Mouse (Mus musculus): Measurements from ENCODE around the gene Kcnq1. TPM values are rescaled to one million over a fixed set of nuclear protein-coding genes. Genes with fewer than 3 reads are reported as not detected.

Gene Kcnq1
- polyA plus RNA-seq, 1 experiment from 2014 or later, result 10.0 TPM

DNA sequence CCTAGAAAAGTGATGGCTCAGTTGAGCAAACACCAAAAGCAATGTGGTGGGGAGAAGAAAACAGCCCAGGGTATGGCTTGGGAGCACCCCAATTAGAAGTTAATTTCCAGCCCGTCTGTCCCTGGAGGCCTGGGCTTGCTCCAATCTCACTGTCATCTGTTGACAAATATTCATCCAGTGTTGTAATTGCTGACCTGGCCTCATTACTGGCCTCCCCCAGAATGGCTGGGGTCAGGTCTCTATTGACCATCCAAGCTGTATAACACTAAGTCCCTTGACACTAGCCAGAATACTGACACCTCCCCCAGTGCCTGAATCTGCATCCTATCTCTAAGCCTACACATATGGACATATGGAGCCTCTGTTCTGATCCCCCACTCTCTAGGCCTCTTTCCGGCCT is 28.8 kb upstream of the Kcnq1 start:
- Histone ChIP-seq H3K4me2 (ENCODE audit: low read depth, low read length) (no peak overlapping the region), H3K4me1 (ENCODE audit: control insufficient read depth, insufficient read depth, low read length) (no peaks in the 10 kb centered on the region), H3K9ac (ENCODE audit: low read length) (no peak overlapping the region), H3K9me3 (replicated peaks; ENCODE audit: control insufficient read depth, low read length) (no peaks in the 10 kb centered on the region), H3K36me3 (ENCODE audit: control insufficient read depth, insufficient read depth, low read length) (no peaks in the 10 kb centered on the region), H3K4me3 (replicated peaks; ENCODE audit: low read length) (no peak overlapping the region), H3K27me3 (ENCODE audit: control insufficient read depth, insufficient read depth, low read length) (no peaks in the 10 kb centered on the region), H3K27ac (ENCODE audit: low read length) (no peak overlapping the region)
- WGBS, result 87% methylated on average over 2 of the region's 2 CpGs
- ATAC-seq (ENCODE audit: insufficient read depth, low FRiP score), result no peak

DNA sequence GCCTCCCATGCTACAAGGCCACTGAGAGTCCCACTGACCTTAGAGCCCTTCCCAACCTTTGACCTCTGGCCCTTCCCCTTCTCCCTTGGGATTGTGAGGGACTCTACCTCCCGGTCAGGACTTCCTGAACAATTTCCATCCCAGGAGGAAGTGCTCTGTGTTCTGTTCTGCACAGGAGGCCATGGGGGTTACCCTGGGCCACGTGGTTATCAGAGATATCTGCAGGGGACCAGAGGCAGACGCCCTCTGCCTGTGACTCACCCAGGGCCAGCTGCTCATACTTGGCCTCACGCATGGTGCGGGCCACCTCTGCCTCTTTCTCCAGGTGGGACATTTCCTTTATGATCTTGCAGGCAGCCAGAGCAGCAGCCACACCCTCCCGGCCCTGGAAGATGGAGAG is 24.1 kb upstream of the Kcnq1 start:
- peaks cover 8% of the 10 kb centered on the region; the same call in 1 of the 2 replicates for H3K4me1 ChIP-seq (ENCODE audit: control insufficient read depth, insufficient read depth, low read length)
- 66% methylated on average over 6 of the region's 6 CpGs for WGBS
- no peaks in the 10 kb centered on the region for H3K27me3 ChIP-seq (ENCODE audit: control insufficient read depth, insufficient read depth, low read length)
- no peak overlapping the region for H3K9ac ChIP-seq (ENCODE audit: low read length)
- H3K27ac ChIP-seq (ENCODE audit: low read length), result no peak overlapping the region
- no peak for ATAC-seq (ENCODE audit: insufficient read depth, low FRiP score)
- H3K4me2 ChIP-seq (ENCODE audit: low read depth, low read length), result no peak overlapping the region
- H3K9me3 ChIP-seq (replicated peaks; ENCODE audit: control insufficient read depth, low read length), result no peaks in the 10 kb centered on the region
- no peak overlapping the region for H3K4me3 ChIP-seq (replicated peaks; ENCODE audit: low read length)
- no peaks in the 10 kb centered on the region for H3K36me3 ChIP-seq (ENCODE audit: control insufficient read depth, insufficient read depth, low read length)

DNA sequence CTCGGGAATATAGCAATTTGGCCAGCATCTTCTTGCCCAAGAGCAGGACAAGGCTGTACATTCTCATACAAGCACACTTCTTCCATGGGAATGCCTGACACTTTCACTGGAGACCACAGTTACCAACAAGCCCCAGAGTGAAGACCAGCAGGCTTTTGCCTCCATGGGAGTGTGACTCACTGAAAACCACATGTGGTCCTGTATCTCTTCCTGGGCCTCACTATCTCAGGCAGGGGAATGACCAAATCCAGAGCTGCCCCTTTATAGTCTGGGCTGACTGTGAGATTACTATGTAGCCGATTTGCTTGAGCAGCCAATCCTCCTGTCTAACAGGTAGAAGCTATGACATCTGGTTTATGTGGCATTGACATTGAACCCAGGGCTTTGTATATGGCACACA is 22.5 kb upstream of the Kcnq1 start:
- no peak overlapping the region for H3K9ac ChIP-seq (ENCODE audit: low read length)
- no peak overlapping the region for H3K4me2 ChIP-seq (ENCODE audit: low read depth, low read length)
- no peak overlapping the region for H3K4me3 ChIP-seq (replicated peaks; ENCODE audit: low read length)
- no peaks in the 10 kb centered on the region for H3K36me3 ChIP-seq (ENCODE audit: control insufficient read depth, insufficient read depth, low read length)
- H3K9me3 ChIP-seq (replicated peaks; ENCODE audit: control insufficient read depth, low read length), result no peaks in the 10 kb centered on the region
- ATAC-seq (ENCODE audit: insufficient read depth, low FRiP score), result no peak
- no peak overlapping the region for H3K27ac ChIP-seq (ENCODE audit: low read length)
- no peaks in the 10 kb centered on the region for H3K27me3 ChIP-seq (ENCODE audit: control insufficient read depth, insufficient read depth, low read length)
- peaks cover 8% of the 10 kb centered on the region for H3K4me1 ChIP-seq (ENCODE audit: control insufficient read depth, insufficient read depth, low read length)
- WGBS, result 83% methylated on average over 2 of the region's 2 CpGs

DNA sequence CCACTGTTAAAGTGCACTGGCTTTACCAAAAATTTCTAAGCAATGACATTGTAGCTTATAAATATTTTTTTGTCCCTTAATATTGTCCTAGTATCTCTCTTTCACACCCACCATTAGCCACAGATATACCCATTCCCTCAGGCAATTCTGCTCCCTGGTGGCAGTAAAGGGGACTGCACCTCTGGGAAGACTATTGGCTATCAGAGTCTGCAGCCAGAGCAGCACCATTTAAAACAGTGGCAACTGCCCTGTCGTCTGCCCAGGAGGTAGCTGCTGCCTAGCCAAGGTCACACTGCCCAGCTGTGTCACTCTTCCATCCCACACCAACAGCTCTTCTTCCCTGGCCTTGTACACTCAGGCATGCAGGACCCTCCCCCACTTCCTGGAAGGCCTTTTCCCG is 19.8 kb upstream of the Kcnq1 start:
- Histone ChIP-seq H3K27ac (ENCODE audit: low read length) (peak overlapping the region; percentile 93), H3K4me3 (replicated peaks; ENCODE audit: low read length) (peak overlapping the region; percentile 42), H3K4me2 (ENCODE audit: low read depth, low read length) (peak overlapping the region; percentile 53), H3K4me1 (ENCODE audit: control insufficient read depth, insufficient read depth, low read length) (peaks cover 8% of the 10 kb centered on the region), H3K36me3 (ENCODE audit: control insufficient read depth, insufficient read depth, low read length) (no peaks in the 10 kb centered on the region), H3K9ac (ENCODE audit: low read length) (peak overlapping the region; percentile 75), H3K27me3 (ENCODE audit: control insufficient read depth, insufficient read depth, low read length) (no peaks in the 10 kb centered on the region), H3K9me3 (replicated peaks; ENCODE audit: control insufficient read depth, low read length) (no peaks in the 10 kb centered on the region)
- WGBS, result 41% methylated on average over 2 of the region's 2 CpGs
- ATAC-seq (ENCODE audit: insufficient read depth, low FRiP score), result 0 out of 2 replicates have a peak, but pooled peaks have one; percentile 1

DNA sequence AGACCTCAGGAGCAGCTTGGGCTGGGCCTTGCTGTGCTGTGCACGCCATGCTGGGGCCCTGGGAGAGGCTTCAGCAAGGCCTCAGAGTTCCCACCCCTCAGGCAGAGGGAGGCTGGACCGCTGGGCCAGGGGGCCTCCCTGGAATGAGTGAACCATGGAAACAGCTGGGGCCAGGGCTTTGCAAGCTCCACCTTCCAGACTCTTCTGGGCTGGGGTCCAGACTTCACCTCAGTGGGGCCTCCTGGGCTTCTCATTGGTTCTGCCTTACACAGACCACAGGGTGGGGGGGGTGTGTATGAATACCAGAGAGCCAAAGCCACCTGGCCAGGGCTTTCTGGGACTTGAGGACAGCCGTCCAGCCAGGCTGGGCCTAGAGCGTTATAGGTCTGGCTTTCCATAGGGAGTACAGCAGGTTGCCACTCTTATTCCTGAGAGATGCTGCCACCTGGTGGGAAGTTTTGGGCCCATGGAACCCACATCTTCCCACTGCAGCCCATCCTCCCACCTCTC is 19.0 kb upstream of the Kcnq1 start:
- Histone ChIP-seq H3K4me3 (replicated peaks; ENCODE audit: low read length) (peak overlapping the region; percentile 42), H3K27ac (ENCODE audit: low read length) (peak overlapping the region; percentile 93), H3K4me2 (ENCODE audit: low read depth, low read length) (peak overlapping the region; percentile 53), H3K36me3 (ENCODE audit: control insufficient read depth, insufficient read depth, low read length) (no peaks in the 10 kb centered on the region), H3K9ac (ENCODE audit: low read length) (peak overlapping the region; percentile 75), H3K4me1 (ENCODE audit: control insufficient read depth, insufficient read depth, low read length) (peaks cover 8% of the 10 kb centered on the region), H3K27me3 (ENCODE audit: control insufficient read depth, insufficient read depth, low read length) (no peaks in the 10 kb centered on the region), H3K9me3 (replicated peaks; ENCODE audit: control insufficient read depth, low read length) (no peaks in the 10 kb centered on the region)
- whole genome bisulfite sequencing, result 28% methylated on average over 4 of the region's 4 CpGs
- ATAC-seq (ENCODE audit: insufficient read depth, low FRiP score), result peak; percentile 93

DNA sequence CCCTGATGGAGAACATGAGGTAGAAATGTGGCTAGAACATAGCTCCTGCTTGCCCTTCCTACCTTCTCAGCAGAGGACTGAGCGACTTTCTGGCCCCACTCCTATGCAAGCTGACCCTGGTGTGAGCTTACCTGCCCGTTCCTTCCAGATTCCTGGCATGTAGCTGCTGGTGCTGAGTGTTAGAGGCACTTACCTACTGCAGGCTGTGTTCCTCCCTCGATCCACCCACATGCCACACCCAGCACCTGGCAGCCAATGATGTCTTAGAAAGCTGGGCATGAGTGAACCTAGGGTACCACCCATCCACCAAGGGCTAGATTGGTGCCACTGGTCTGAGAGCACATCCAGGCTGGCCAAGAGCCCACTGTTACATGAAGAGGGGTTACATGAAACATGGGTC is 12.3 kb upstream of the Kcnq1 start:
- no peak overlapping the region for H3K4me3 ChIP-seq (replicated peaks; ENCODE audit: low read length)
- H3K9me3 ChIP-seq (replicated peaks; ENCODE audit: control insufficient read depth, low read length), result no peaks in the 10 kb centered on the region
- H3K4me1 ChIP-seq (ENCODE audit: control insufficient read depth, insufficient read depth, low read length), result no peaks in the 10 kb centered on the region
- 73% methylated on average over 3 of the region's 3 CpGs for WGBS
- H3K9ac ChIP-seq (ENCODE audit: low read length), result no peak overlapping the region
- H3K27me3 ChIP-seq (ENCODE audit: control insufficient read depth, insufficient read depth, low read length), result no peaks in the 10 kb centered on the region
- no peak overlapping the region for H3K4me2 ChIP-seq (ENCODE audit: low read depth, low read length)
- no peak for ATAC-seq (ENCODE audit: insufficient read depth, low FRiP score)
- H3K36me3 ChIP-seq (ENCODE audit: control insufficient read depth, insufficient read depth, low read length), result no peaks in the 10 kb centered on the region
- no peak overlapping the region for H3K27ac ChIP-seq (ENCODE audit: low read length)

DNA sequence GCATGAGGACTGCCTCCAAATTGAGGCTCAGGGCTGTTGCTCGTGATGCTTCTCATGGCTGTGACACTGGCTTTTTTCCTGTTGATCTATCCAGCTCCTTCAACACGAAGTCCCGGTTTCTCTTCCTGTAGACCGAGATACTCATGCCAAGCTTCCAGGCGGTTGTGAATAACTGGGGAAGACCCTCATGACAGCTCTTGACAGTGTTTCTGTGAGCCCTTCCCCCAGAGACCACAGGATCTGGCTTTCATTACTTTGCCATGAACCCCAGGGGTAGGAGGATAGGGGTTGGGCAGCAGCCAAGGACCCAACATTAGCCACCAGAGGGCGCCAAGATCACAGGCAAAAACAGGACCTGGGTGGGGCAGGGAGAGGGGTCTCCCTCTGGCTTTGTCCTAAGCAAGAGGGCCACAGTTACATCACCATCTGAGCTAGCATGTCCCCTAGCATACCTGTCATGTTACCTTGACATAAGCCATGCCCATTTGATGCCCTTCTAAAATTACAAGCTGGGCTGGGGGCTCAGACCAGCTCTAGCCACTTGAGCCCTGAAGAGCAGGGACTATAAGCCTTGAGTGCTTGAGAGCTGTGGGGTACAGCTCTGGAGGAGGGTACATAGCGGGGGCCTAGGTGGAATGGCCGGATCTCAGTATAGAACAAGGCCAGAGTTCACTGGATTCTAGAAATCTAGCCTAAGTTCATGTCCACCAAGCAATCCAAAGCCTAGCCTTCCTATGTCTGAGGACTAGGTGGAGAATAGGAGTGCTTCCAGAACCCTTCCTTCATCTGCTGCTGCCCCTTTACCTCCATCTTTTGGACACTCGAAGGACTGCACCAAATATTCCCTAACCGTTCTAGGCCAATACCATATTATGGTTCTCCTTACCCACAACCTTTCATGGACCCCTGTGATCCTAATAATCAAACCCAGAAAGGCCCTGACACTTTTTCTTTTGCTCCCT is 11.3 kb upstream of the Kcnq1 start, which contains the start of gene Trpm5:
TSS of gene Trpm5 (minus strand) at position 51 of the 962 bp plus-strand sequence.
- Histone ChIP-seq H3K27me3 (ENCODE audit: control insufficient read depth, insufficient read depth, low read length) (no peaks in the 10 kb centered on the region), H3K27ac (ENCODE audit: low read length) (no peak within 1 kb of the TSS), H3K4me1 (ENCODE audit: control insufficient read depth, insufficient read depth, low read length) (no peaks in the 10 kb centered on the region), H3K9me3 (replicated peaks; ENCODE audit: control insufficient read depth, low read length) (no peaks in the 10 kb centered on the region), H3K36me3 (ENCODE audit: control insufficient read depth, insufficient read depth, low read length) (no peaks in the 10 kb centered on the region), H3K4me2 (ENCODE audit: low read depth, low read length) (no peak within 1 kb of the TSS), H3K4me3 (replicated peaks; ENCODE audit: low read length) (no peak within 1 kb of the TSS), H3K9ac (ENCODE audit: low read length) (no peak within 1 kb of the TSS)
- 42% methylated on average over 10 of the region's 10 CpGs for WGBS
- 0 out of 2 replicates have a peak, but pooled peaks have one; percentile 14 for ATAC-seq (ENCODE audit: insufficient read depth, low FRiP score)

DNA sequence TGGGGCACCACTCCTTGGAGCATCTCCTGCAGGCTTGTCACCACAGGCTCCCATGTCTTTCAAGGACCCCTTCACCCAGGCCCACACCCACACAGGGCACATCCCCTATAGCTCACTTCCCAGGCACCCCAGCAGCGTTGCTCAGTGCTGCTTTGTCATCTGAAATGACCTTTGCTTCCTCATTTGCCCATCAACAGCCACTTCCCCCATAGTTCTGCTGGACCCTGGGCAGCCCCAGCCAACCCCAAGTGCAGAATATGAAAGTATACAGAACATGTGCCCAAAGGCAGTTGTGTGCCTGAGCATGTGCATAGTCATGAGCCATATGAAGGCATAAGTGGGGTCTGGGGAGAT is 10.6 kb upstream of the Kcnq1 start:
- Histone ChIP-seq H3K27me3 (ENCODE audit: control insufficient read depth, insufficient read depth, low read length) (no peaks in the 10 kb centered on the region), H3K9me3 (replicated peaks; ENCODE audit: control insufficient read depth, low read length) (no peaks in the 10 kb centered on the region), H3K36me3 (ENCODE audit: control insufficient read depth, insufficient read depth, low read length) (no peaks in the 10 kb centered on the region), H3K27ac (ENCODE audit: low read length) (no peak overlapping the region), H3K4me2 (ENCODE audit: low read depth, low read length) (no peak overlapping the region), H3K9ac (ENCODE audit: low read length) (no peak overlapping the region), H3K4me3 (replicated peaks; ENCODE audit: low read length) (no peak overlapping the region), H3K4me1 (ENCODE audit: control insufficient read depth, insufficient read depth, low read length) (no peaks in the 10 kb centered on the region)
- no peak for ATAC-seq (ENCODE audit: insufficient read depth, low FRiP score)
- WGBS, result 68% methylated on average over 1 of the region's 1 CpGs

DNA sequence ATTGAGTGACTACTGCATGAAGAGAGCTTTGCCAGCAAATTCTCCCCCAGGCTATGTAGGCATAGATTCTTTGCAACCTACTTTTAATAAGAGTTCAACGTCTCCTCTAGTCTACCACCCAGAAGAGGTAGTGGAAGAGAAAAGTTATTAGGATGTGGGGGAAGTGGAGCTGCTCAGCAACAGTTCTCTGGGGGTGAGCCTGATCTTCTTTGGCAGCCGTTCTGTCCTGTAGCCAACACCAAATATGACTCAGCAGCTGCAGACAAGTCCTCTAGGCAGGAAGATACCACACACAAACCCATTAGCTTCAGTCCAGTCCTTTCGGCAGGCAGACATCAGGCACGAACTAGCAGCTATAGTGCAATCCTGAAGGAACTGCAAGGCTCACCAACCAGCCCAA is 5.4 kb upstream of the Kcnq1 start:
- H3K9me3 ChIP-seq (replicated peaks; ENCODE audit: control insufficient read depth, low read length), result no peaks in the 10 kb centered on the region
- H3K4me2 ChIP-seq (ENCODE audit: low read depth, low read length), result no peak overlapping the region
- 55% methylated on average over 4 of the region's 4 CpGs for WGBS
- no peaks in the 10 kb centered on the region for H3K36me3 ChIP-seq (ENCODE audit: control insufficient read depth, insufficient read depth, low read length)
- H3K4me1 ChIP-seq (ENCODE audit: control insufficient read depth, insufficient read depth, low read length), result peaks cover 3% of the 10 kb centered on the region
- H3K4me3 ChIP-seq (replicated peaks; ENCODE audit: low read length), result no peak overlapping the region
- ATAC-seq (ENCODE audit: insufficient read depth, low FRiP score), result no peak
- H3K9ac ChIP-seq (ENCODE audit: low read length), result no peak overlapping the region
- H3K27me3 ChIP-seq (ENCODE audit: control insufficient read depth, insufficient read depth, low read length), result peaks cover 10% of the 10 kb centered on the region
- H3K27ac ChIP-seq (ENCODE audit: low read length), result no peak overlapping the region
